Mouse (Mus musculus) liver, embryonic 18 days (tissue): ENCODE results near the gene Cds2. TPM values are rescaled to one million over a fixed set of nuclear protein-coding genes. Genes with fewer than 3 reads are reported as not detected.

Experiments used
- polyA plus RNA-seq: library from polyadenylated mRNA; depleted of rRNA; stranded (reverse); fragments of >200 nt; gene quantifications from 2 replicates; pipeline ENCODE4 v1.2.3, GENCODE M21; 2012; rRNA removed

Cds2 gene
- 5.6 and 6.6 TPM in 2 replicates for polyA plus RNA-seq

GRCm38 (mm10) chr2:132262879-132263398 lies at the start of gene Cds2:
Gene Cds2 (plus strand): TSS chr2:132263148.

GRCm38 (mm10) chr2:132247539-132248313 lies 15.2 kb upstream of the Cds2 start, which contains the start of gene Tmem230:
Gene Tmem230 (minus strand): TSS chr2:132247807.

GRCm38 (mm10) chr2:132252542-132253528 lies 10.1 kb upstream of the Cds2 start, which contains the start of gene Pcna:
Gene Pcna (minus strand): TSS chr2:132253314.

Other genes with a start within 250 kb of the Cds2 start
- gene Rassf2, start 232.9 kb upstream of the Cds2 start, polyA plus RNA-seq: 2.8 and 3.3 TPM in 2 replicates
- gene Slc23a2, start 118.0 kb upstream of the Cds2 start, polyA plus RNA-seq: 4.0 and 4.1 TPM in 2 replicates
- 15.5 and 17.4 TPM in 2 replicates for gene Tmem230, start 15.3 kb upstream of the Cds2 start, polyA plus RNA-seq
- 168 and 187 TPM in 2 replicates for gene Pcna, start 9.8 kb upstream of the Cds2 start, polyA plus RNA-seq
- 0.02 TPM in 2 replicates for gene Prokr2, start 122.3 kb downstream of the Cds2 start, polyA plus RNA-seq